Mouse (Mus musculus): ENCODE results near the gene Gm6020.

Gene Gm6020

GRCm38 (mm10) chr19:61226928-61227854 lies 43.5 kb downstream of the Gm6020 start:
- ChIA-PET CTCF (interaction anchor here (0.6 to 1.2 kb wide), 4 partner anchors 29 to 1013 kb away, joined by 3 to 6 read pairs (median 4); no protein-coding TSS in a partner anchor), POLR2A (interaction anchor here in 3 of 4 experiments (0.6 to 1.9 kb wide), 31 partner anchors 8 to 1435 kb away, joined by 3 to 14 read pairs (median 4); partner anchors contain the start of genes Eif3a (in 2 of the 3), Cacul1 (in 1 of the 3), Fam45a (in 1 of the 3) and Grk5 (in 1 of the 3))

DNA sequence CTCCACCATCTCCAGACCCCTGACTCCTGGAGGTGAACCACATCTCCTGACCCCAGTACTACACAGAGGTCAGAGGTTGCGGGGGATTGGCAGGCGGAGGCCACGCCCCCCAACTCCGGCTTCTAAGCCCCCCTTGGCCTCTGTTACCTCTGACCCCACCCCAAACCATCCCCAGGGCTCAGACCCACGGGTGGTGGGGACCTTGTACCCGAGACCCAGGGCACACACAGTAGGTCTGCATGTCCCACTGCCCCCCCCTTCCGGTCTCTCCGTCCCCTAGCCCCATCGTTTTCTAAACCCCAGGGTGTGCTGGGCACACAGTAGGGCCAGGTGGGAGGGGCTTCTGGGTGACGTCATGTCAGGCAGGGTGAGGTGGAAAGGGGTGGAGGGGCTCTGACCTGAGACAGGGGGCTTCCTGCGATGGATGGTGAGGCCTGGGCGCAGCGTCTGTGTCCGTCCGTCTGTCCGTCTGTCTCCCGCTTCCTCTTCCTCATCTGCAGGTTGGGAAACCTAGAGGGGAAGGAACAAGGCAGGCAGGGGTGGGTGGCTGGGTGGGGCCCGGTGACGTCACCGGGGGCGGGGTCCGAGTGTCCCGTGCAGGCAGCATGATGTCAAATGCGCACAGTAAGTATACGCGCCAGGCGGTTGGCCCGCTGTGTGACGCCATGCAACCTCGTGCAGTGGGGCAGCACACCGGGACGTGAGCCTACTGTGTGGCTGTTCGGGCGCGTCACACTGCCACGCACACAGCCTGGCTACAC lies 44.4 kb downstream of the Gm6020 start, which contains the start of gene Csf2ra:
Gene Csf2ra, minus strand, starts transcription at position 489 of the 761 bp plus-strand sequence.
- POLR2A ChIA-PET: interaction anchor here in 3 of 4 experiments (1.0 to 1.9 kb wide), 14 partner anchors 28 to 438 kb away, joined by 3 to 14 read pairs (median 6); partner anchors contain the start of genes Eif3a (in 1 of the 3), Fam45a (in 1 of the 3), Grk5 (in 1 of the 3) and Prdx3 (in 1 of the 3)

More for the DNA sequence above, 44.4 kb downstream of the Gm6020 start, which contains the start of gene Csf2ra:
- CTCF ChIA-PET: no interaction called here

All from embryonic stem cell, embryonic (primary cell).